Mouse (Mus musculus) heart, adult 2 months (tissue): ENCODE measurements around the gene Col6a3.

ENCODE experiments used
- CTCF ChIP-seq: fragments of 200-600 bp; IDR thresholded peaks from 2 replicates; pipeline ENCODE4 v1.8.1; 2022; ENCODE audit warnings: antibody characterized with exemption, mild to moderate bottlenecking, moderate library complexity
- EP300 ChIP-seq: fragments of 200-500 bp; IDR thresholded peaks from 2 replicates; pipeline ENCODE4 v1.6.1; 2011; ENCODE audit warnings: low read depth, low read length, control low read depth; ENCODE audit not compliant: insufficient read depth
- POLR2A ChIP-seq: fragments of 200-500 bp; IDR thresholded peaks from 2 replicates; pipeline ENCODE4 v1.6.1; 2011; ENCODE audit warnings: mild to moderate bottlenecking, low read depth, low read length, control low read depth; ENCODE audit not compliant: insufficient read depth

DNA sequence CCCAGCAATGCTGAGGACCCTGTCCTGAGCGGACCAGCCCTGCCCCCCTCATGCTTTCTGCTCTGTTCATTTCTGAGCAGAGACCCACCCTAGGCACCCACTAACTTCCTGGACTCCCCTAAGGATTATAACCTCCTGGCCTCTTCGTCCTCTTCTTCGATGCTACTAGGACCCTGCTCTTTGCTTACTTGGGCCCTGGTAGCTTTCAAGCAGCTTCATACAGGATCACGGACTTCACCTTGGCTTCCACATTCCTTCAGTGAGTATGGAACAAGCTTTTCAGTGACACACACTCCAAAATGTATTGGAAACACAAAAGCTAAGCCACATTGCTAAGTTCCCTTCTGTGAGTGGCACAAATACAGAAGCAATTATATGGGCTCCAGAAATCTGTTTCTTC lies 52.8 kb downstream of the Col6a3 start:
- TF ChIP-seq EP300 (no peak), CTCF (no peak), POLR2A (no peak)
